Mouse (Mus musculus): ENCODE data around the gene Fgf14.

DNA sequence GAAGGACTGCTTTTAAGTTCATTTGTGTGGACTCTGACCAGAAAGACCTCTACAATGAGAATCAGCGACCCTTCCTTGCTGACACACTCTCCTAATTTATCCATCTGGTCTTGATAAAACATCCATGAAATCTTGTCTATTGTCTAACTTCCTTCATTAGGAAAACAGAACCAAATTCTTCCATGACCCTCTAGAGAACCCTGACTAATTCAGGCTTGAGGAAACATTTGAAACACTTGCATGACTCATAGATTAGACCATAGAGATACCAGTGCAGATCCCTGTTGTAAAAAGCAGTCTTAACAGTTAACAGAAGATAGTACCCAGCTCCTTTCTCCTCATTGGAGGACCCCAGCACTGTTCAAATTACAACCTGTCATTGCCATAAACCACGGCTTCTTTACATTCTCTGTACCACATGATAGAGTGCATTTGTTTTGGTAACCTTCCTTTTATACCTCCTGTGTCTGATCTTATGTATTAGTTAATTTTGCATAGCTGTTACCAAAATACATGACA, 412.3 kb downstream of the Fgf14 start:
- TF ChIP-seq CTCF (IDR thresholded peaks at IDR 0.05; ENCODE audit: low read depth, low read length) = no peak
- TF ChIP-seq POLR2AphosphoS5 (IDR thresholded peaks at IDR 0.05; ENCODE audit: insufficient replicate concordance, low read depth, low read length) = no peak

Measured in G1E (cell line).